ENCODE assay signal across 8 mouse cellular contexts in the genomic region with DNA sequence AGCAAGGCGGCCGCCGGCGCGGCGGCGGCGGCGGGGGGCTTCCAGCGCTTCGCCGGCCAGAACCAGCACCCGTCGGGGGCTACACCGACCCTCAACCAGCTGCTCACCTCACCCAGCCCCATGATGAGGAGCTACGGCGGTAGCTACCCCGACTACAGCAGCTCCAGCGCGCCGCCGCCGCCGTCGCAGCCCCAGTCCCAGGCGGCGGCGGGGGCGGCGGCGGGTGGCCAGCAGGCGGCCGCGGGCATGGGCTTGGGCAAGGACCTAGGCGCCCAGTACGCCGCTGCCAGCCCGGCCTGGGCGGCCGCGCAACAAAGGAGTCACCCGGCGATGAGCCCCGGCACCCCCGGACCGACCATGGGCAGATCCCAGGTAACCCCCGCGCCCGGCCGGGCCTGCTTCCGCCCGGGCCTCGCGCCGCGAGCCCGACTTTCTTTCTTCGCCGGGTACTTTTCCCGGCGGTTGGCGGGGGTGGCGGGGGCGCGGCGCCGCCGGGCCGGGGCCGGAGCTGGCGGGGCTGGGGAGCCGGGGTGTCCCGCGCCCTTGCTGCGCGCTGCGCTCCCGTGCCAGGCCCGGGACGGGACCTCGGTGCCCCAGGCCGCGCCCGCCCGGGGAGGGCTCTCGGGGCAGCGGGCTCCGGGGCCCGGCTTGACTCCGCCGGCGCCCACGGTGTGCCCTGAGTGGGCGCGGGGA. TPM values are rescaled to one million over a fixed set of nuclear protein-coding genes. Genes with fewer than 3 reads are reported as not detected.
DNase-seq lines count a peak whose midpoint lies in the region; ATAC-seq and TF ChIP-seq lines count a peak whose summit lies in the region.

No protein-coding gene starts in this region.

- TF ChIP-seq CTCF in layer of hippocampus, adult 2 months (conservative IDR thresholded peaks at IDR 0.05), result peak; percentile 26; the same call in 1 of the 2 replicates

- H3K9me3 ChIP-seq in limb, embryonic 13.5 days, result no peaks in the 10 kb centered on the region
- H3K9me3 ChIP-seq in midbrain, embryonic 16.5 days (replicated peaks; ENCODE audit: control insufficient read depth, low read length, poor library complexity, severe bottlenecking), result no peaks in the 10 kb centered on the region

- peak overlapping the region; percentile 79 for H3K4me2 ChIP-seq in limb, embryonic 13.5 days (replicated peaks)
- H3K4me2 ChIP-seq in midbrain, embryonic 16.5 days (ENCODE audit: low read length), result peak overlapping the region; percentile 81

- H3K4me3 ChIP-seq in layer of hippocampus, adult 2 months, result peak overlapping the region; percentile 80
- peak overlapping the region; percentile 92 for H3K4me3 ChIP-seq in limb, embryonic 13.5 days
- H3K4me3 ChIP-seq in midbrain, embryonic 16.5 days (ENCODE audit: low read depth, low read length), result peak overlapping the region; percentile 94

- peak; percentile 45 for ATAC-seq in erythroid progenitor cell, adult 5-6 weeks (replicated peaks; ENCODE audit: low FRiP score, poor library complexity, severe bottlenecking)
- peak; percentile 10; the same call in 1 of the 2 replicates for ATAC-seq in limb, embryonic 13.5 days (ENCODE audit: low FRiP score, low read depth)
- ATAC-seq in midbrain, embryonic 16.5 days, result peak; percentile 43

- H3K4me1 ChIP-seq in limb, embryonic 13.5 days, result peaks cover 35% of the 10 kb centered on the region
- peaks cover 34% of the 10 kb centered on the region for H3K4me1 ChIP-seq in midbrain, embryonic 16.5 days (ENCODE audit: control insufficient read depth, insufficient read depth, low read length)

- intact Hi-C loops in heart, postnatal 36 days (cut with DNase I), result loop anchor here (5.0 kb wide), 1 partner anchor 61 kb away; no protein-coding TSS in a partner anchor

- no peaks in the 10 kb centered on the region for H3K36me3 ChIP-seq in limb, embryonic 13.5 days
- H3K36me3 ChIP-seq in midbrain, embryonic 16.5 days (ENCODE audit: control insufficient read depth, insufficient read depth, low read length), result no peaks in the 10 kb centered on the region

- peak overlapping the region; percentile 100 for H3K9ac ChIP-seq in limb, embryonic 13.5 days
- peak overlapping the region; percentile 100 for H3K9ac ChIP-seq in midbrain, embryonic 16.5 days (ENCODE audit: low read depth, low read length)

- H3K27me3 ChIP-seq in limb, embryonic 13.5 days, result no peaks in the 10 kb centered on the region
- no peaks in the 10 kb centered on the region for H3K27me3 ChIP-seq in midbrain, embryonic 16.5 days (ENCODE audit: control insufficient read depth, insufficient read depth, low read depth, low read length)

- under 1% methylated on average over 60 of the region's 95 CpGs for WGBS in limb, embryonic 13.5 days
- WGBS in midbrain, embryonic 16.5 days, result under 1% methylated on average over 72 of the region's 95 CpGs

- DNase-seq in layer of hippocampus, adult 2 months (ENCODE audit: low spot score in 2 of 2), result no peak
- DNase-seq in layer of hippocampus, adult 8-10 months (ENCODE audit: low spot score in 2 of 2), result no peak
- peak; percentile 61 to 74 for DNase-seq in adrenal gland, postnatal 36 days
- DNase-seq in heart, postnatal 36 days, result peak; percentile 63 to 77
- peak; percentile 71 for DNase-seq in testis, postnatal 14 days (ENCODE audit: low spot score)

- peak overlapping the region; percentile 100 for H3K27ac ChIP-seq in layer of hippocampus, adult 2 months
- peak overlapping the region; percentile 100 for H3K27ac ChIP-seq in limb, embryonic 13.5 days
- peak overlapping the region; percentile 100 for H3K27ac ChIP-seq in midbrain, embryonic 16.5 days (ENCODE audit: low read length)

RNA-seq across cellular contexts. Expression of a gene that starts 2.1 kb away (rescaled TPM):
- 100 to 1,000 TPM; 114 to 119 TPM for total RNA-seq in layer of hippocampus, adult 2 months (2021)
- total RNA-seq in layer of hippocampus, adult 8-10 months (2022), result 100 to 1,000 TPM in 3 of 4 experiments, 10 to 100 TPM in 1; 88.8 to 107 (median 100) TPM
- total RNA-seq in adrenal gland, postnatal 36 days (2021), result 10 to 100 TPM; 58.6 to 65.2 TPM
- 10.1 and 17.2 TPM in 2 replicates for total RNA-seq in erythroid progenitor cell, adult 5-6 weeks (2015; ENCODE audit: low replicate concordance)
- total RNA-seq in erythroid progenitor cell, adult 5-6 weeks (2017; ENCODE audit: low replicate concordance), result 7.2 and 13.3 TPM in 2 replicates
- total RNA-seq in heart, postnatal 36 days (2021), result 10 to 100 TPM; 27.8 to 28.3 TPM
- polyA plus RNA-seq in limb, embryonic 13.5 days (2015; fragmentation: Nextera tagmentation; extraction: Ambion mirVana), result 12.4 and 12.5 TPM in 2 replicates
- polyA plus RNA-seq in midbrain, embryonic 16.5 days (2015; fragmentation: Nextera tagmentation; extraction: Ambion mirVana), result 13.1 and 13.2 TPM in 2 replicates

Comparison
In these comparisons a context has a peak if more than half of its experiments do, and no peak if none do; other contexts are left out.
1. DNase-seq: peak in adrenal gland, postnatal 36 days (2 of 2), heart, postnatal 36 days (2 of 2) and testis, postnatal 14 days (single experiment); none in layer of hippocampus, adult 2 months (0 of 2) and layer of hippocampus, adult 8-10 months (0 of 2).
2. Peak in every context shown above with its lines, with median percentiles within 50 percentile points of each other: H3K27ac ChIP-seq, H3K4me3 ChIP-seq and ATAC-seq.